Mouse (Mus musculus) thymus, postnatal 4 days (tissue): ENCODE data around the gene Gcnt1.

ENCODE experiments used
- DNase-seq: peaks from one replicate; pipeline ENCODE4 v3.0.0; 2021

The Gcnt1 gene

GRCm38 (mm10) chr19:17364741-17365140 lies 7.9 kb downstream of the Gcnt1 start:
- DNase-seq = peak; percentile 21

- no peak for DNase-seq
Measured at GRCm38 (mm10) chr19:17361181-17361580, 11.5 kb downstream of the Gcnt1 start.

GRCm38 (mm10) chr19:17359315-17359890 lies 13.2 kb downstream of the Gcnt1 start:
- no peak for DNase-seq

GRCm38 (mm10) chr19:17357391-17357790 lies 15.3 kb downstream of the Gcnt1 start:
- DNase-seq = no peak

- no peak for DNase-seq
Measured at GRCm38 (mm10) chr19:17356932-17357331, 15.7 kb downstream of the Gcnt1 start.

GRCm38 (mm10) chr19:17355950-17356867 lies 16.4 kb downstream of the Gcnt1 start:
- peak; percentile 86 for DNase-seq

- DNase-seq = no peak
Measured at GRCm38 (mm10) chr19:17355361-17355760, 17.3 kb downstream of the Gcnt1 start.

- DNase-seq = no peak
Measured at GRCm38 (mm10) chr19:17354797-17355196, 17.8 kb downstream of the Gcnt1 start.

GRCm38 (mm10) chr19:17354362-17354761 lies 18.3 kb downstream of the Gcnt1 start:
- DNase-seq = no peak

GRCm38 (mm10) chr19:17353727-17354126 lies 18.9 kb downstream of the Gcnt1 start:
- DNase-seq = no peak

GRCm38 (mm10) chr19:17347852-17348251 lies 24.8 kb downstream of the Gcnt1 start:
- DNase-seq = no peak

GRCm38 (mm10) chr19:17346716-17347474 lies 25.7 kb downstream of the Gcnt1 start:
- no peak for DNase-seq

GRCm38 (mm10) chr19:17344881-17345280 lies 27.8 kb downstream of the Gcnt1 start:
- DNase-seq = no peak

GRCm38 (mm10) chr19:17339563-17339962 lies 33.1 kb downstream of the Gcnt1 start:
- DNase-seq = no peak

- DNase-seq = no peak
Measured at GRCm38 (mm10) chr19:17337057-17337679, 35.5 kb downstream of the Gcnt1 start.

- no peak for DNase-seq
Measured at GRCm38 (mm10) chr19:17336646-17337045, 36.0 kb downstream of the Gcnt1 start.

- DNase-seq = no peak
Measured at GRCm38 (mm10) chr19:17334644-17335333, 37.9 kb downstream of the Gcnt1 start.

GRCm38 (mm10) chr19:17333043-17333442 lies 39.6 kb downstream of the Gcnt1 start:
- no peak for DNase-seq

GRCm38 (mm10) chr19:17328916-17329315 lies 43.7 kb downstream of the Gcnt1 start:
- no peak for DNase-seq

GRCm38 (mm10) chr19:17327881-17328404 lies 44.7 kb downstream of the Gcnt1 start:
- DNase-seq = no peak

- DNase-seq = no peak
Measured at GRCm38 (mm10) chr19:17323689-17324241, 48.9 kb downstream of the Gcnt1 start.
